Mouse (Mus musculus) CD4-positive, CD25-positive, alpha-beta regulatory T cell, adult 2 months (primary cell): ENCODE measurements around the gene Adgrd1.
A peak's percentile ranks its signal among the peaks of the same experiment; 100 is the strongest.

Experiments
- DNase-seq: peaks from one replicate; pipeline ENCODE4 v3.0.0-alpha.2; 2012; ENCODE audit warnings: low read depth, low spot score

The Adgrd1 gene

DNA sequence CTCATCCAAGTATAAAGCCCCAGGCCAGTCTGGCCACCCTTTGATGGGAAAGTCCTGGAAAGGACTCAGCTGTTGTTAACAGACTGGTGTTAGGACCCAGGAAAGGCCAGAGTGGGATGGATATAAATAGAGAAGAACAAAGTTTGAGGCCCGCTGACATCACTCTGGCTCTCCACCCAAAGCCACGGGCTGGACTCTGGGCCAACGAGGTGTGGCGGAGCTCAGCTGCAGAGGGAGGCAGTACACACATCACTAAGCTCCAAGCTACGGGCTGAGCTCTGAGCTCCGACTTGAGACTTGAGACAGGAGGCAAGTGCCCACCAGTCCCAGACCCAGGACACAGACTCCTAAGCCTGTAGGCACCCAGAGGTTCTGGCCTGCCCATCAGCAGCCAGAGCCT, at the start of gene Adgrd1:
Adgrd1 (plus strand) TSS at position 240 of the 400 bp plus-strand sequence.
- DNase-seq = no peak

DNA sequence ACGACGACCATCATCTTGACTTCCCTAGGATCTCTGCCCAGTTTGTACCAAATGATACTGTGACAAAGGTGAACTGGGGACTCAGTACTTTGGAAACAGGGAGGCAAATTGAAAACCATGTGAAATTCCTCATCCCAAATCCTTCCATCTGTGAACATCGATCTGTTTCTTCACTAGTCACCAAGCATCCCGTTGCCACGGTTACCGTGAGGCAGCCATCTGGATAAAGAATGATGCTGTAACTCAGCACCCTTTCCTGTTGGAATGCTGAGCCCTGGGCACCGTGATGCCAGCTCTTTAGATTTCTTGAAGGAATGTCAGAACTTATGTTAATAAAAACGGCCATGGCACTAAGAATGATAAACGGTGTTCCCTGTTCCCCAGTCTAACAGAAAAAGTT, 47.2 kb upstream of the Adgrd1 start:
- DNase-seq = no peak

DNA sequence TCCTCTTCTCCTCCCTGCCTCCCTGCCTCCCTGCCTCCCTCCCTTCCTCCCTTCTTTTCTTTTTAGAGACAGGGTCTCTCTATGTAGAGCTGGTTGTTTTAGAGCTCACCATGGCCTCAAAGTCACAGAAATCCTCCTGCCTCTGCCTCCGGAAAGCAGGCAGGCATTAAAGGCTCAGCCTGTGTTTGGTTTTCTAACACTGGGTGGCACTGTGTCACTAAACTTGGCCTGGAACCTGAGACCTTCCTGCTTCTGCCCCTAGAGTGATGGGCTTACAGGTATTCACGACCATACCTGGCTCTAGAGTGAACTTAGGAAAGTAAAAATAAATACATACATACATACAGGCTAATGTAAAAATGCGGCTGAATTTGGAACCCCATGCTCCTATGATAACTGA, 44.6 kb upstream of the Adgrd1 start:
- no peak for DNase-seq

DNA sequence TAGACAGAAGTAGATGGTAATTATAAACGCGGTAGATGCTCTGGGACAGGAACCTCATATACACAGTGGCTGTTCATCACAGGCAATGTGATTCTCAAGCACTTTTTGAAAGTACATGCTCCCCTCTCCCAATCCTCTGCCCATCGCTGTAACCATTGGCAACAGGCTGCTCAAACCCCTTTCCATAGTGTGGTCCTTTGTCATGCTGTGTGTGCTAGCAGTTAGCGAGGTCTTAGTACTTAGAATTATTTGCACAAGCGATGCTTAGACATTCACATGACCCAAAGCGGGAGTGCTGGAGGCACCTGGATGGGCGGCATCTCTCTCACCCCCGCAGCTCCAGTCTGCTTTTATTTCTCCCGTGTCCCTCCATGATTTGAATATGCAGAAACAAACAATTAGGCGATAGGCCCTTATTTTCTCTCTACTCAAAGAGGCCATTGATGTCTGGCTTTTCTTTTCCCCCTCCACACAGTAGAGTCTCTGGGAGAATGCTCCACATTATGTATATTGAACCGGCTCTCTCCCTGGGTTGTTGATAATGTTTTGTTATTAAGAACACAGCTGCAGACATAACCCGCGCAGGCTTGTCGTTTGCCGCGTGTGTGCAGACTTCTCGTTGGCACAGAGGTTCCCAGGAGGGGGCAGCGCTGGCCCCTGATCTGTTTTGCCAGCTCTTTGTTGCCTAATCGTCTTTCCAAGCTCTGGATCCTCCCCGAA, 43.8 kb upstream of the Adgrd1 start:
- DNase-seq = no peak

DNA sequence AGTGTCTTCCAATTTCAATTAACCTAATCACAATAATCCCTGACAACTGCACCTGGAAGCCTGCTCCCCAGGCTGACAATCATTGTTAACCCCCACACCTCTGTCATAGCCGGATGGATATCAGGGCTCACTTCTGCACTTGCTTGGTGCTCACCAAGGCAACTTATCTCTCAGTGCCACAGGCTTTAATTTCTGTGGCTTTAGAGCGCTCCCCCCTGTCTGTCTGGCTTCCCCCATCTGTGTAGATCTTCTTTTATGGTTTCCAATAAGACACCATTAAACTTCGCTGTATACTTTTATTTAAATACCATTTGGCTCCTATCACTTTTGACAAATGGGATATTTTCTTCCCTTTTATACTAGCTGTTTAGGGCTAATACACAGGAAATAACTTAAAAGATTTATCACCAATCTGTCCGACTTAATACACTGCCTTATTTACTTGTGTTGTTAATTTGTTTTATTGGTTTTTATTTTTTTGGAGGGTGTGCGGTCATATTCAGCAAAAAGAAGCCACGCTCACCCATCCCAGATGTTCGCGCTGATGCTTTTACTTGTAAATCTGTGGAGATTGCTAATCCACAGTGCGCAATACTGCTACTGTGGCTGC, 41.8 kb upstream of the Adgrd1 start:
- no peak for DNase-seq

DNA sequence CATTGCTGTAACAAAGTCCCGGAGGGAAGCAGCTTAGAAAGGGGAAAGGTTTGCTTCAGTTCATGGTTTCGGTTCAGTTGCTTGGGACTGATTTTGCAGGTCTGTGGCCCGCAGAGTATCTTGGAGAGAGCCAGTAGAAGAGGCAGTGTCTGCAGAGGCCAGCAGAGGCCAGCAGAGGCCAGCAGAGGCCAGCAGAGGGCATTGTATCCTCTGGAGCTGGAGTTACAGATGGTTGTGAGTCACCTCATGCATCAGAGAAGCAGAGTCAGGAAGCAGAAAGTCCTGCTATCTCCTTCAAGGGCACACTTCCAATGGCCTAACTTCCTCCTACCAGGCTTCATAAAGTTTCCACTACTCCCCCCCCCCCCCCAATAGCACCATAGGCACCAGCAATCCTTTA, 37.4 kb upstream of the Adgrd1 start:
- DNase-seq = no peak

DNA sequence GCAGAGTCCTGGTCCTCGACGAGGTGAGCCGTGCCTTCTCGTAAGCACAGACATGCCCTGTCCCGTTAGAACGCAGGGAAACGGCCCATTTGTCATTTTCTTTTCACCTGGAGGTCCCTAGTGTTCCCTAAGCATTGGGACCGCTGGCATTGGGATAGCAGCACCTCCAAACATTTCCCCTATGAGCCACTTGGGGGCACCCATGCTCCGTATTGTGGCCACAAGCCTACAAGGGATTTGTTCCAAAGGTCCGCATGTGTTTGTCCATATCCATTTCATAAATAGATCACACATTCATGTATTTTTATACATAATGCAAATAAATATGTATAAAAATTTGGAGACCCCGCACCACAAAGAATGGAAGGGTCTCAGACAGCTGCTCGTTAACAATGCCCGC, 35.0 kb upstream of the Adgrd1 start:
- peak; percentile 22 for DNase-seq

DNA sequence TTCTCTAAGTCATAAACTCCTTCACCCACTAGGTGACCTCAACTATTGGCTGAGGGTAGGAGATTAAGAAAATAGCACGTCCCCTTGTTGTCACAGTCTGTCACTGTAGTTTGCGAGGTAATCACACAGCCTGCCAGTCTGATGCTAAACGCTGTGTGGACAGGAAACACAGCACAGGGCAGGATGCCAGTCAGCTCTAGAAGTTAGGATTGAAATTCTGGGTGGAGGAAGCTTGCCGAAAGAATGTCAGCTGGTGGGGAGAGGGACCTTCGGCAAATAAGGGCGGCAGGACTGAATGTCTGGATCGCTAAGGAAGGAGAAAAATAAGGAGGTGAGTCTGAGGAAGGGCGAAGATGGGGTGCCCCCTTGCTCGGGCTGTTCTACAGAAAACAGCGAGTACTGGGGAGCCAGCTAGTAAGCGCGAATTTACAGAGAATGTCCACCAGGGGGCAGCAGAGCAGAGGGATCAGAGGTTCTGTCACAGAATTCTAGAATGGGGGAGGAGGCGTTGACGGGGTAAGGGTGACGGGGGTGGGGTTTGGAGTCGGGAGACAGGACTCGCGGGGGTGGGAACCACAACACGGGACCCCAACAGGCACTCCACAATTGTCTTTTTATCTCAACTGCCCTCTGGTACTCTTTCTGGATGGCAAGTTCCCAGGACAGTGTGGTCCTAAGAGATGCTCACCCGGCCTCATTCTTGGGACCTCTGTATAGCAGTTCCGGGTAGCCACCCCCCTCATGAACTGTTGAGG, 33.3 kb upstream of the Adgrd1 start:
- peak; percentile 79 for DNase-seq

DNA sequence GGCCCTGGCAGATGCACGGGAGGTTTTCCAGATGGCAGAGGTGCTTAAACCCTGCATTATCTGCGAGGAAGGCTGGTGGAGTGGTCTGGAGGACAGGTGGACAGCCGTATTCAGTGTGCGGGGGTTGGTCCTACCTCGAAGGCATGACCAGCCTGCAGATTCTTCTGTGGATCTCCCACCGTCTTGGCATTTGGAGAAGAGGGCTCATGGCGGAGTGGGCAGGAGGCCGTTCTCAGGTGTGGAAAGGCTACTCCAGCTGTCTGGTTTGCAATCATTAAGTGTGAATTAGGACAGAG, 32.8 kb upstream of the Adgrd1 start:
- DNase-seq = no peak

DNA sequence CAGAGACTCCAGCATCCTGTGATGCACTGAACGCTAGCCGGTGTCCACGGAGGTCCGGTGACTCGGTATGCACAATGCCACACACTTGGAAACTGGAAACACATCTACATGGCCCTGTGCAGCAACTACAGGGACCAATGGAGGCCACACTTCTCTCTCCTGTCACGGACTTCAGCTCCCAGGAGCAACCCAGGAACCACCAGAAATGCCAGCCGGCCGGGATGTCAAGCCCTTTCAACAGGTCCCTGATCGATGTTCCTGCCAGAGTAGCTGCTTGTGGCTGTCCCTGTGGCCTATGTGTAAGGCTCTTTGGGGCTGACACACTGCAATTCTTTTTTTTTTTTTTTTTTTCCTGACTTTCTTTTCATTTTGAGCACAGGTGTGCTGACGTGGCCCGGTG, 32.4 kb upstream of the Adgrd1 start:
- no peak for DNase-seq

DNA sequence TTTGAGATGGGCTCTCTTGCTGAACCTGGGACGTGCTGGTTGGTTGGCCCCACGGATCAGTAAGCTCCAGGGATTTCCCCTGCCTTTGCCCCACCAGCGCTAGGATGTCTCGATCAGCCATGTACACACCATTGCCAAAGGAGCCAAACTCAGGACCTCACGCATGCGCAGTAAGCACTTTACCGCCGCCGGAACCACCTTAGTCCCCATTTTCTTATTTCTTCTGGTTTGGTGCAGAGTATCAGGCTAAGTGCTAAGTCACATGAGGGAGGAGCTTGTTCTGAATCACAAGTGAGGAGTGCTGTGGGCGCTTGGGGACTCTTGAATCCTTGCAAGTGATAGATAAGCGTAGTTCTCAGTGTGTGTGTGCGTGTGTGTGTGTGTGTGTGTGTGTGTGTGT, 31.2 kb upstream of the Adgrd1 start:
- DNase-seq = no peak

DNA sequence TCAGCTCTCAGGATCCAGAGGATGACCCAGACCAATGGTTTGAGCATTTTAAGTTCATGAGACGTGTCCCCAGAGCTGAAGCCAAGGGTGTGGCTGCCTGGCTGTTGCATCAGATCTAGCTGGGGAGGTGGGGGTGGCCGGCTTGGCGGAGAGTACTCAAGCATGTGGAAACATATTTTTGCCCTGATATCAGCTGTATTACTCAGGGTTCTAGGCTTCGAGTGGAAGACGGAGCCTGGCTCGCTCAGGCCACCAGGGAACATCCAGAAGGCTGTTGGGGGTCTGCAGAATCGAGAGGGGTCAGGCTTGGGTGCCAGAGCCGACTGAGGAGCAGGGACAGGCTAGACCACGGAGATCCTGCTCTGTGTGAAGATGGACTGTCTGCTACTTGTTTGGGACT, 30.6 kb upstream of the Adgrd1 start:
- DNase-seq = no peak

DNA sequence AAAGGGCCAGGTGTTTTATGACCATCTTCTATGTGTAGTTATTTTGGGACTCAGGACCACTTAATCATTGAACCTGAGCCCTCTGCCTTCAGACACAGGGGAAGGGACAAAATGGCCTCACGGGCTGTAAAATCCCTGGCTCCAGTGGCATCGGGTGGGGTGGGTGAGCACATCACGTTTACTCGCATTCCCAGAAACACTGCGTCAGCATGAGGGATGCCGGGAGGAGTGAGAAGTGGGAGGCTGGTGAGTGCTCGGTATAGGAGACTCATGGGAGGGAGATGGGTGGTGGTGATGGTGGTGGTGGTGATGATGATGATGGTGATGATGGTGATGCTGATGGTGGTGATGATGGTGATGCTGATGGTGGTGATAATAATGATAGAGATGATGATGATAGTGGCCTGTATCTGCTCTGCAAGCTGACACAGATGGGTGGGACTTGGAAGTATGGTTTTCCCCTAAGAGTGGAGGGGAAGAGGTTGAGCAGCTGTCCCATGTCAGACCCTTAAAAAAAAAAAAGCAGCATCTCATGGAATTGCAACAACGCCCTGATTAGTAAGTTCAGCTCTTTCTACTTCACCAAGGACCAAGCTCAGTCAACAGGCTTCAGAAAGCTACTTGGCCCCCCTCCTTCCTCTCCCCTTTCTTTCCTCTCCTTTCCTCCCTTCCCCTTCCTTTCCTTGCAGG, 29.9 kb upstream of the Adgrd1 start:
- no peak for DNase-seq

DNA sequence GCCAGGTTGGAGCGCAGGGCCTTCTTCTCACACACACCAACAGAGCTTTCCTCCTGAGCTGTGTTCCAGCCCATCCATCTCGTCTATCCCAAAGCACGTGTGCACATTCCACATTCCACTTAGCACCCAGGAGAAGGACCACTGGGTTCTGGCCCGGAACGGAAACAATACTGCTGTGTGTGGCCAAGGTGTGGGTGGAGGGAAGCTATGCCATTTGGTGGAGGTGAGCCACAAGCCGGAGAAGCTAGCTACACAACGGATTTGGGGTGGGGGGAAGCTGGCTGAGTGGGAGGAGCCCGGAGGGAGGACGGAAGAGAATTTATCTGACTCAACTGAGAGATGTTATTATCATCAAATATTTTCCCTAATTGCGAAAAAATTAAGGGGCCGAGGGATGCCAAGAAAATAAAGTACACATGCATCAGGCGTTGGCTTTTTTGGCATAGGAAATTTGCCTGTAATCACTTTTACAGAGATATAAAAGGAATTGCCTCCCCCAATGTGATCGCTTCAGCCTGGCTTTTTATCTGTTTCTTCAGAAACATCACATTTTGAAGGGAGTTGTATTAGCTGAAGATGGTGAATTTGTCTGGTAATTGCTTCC, 29.2 kb upstream of the Adgrd1 start:
- no peak for DNase-seq

DNA sequence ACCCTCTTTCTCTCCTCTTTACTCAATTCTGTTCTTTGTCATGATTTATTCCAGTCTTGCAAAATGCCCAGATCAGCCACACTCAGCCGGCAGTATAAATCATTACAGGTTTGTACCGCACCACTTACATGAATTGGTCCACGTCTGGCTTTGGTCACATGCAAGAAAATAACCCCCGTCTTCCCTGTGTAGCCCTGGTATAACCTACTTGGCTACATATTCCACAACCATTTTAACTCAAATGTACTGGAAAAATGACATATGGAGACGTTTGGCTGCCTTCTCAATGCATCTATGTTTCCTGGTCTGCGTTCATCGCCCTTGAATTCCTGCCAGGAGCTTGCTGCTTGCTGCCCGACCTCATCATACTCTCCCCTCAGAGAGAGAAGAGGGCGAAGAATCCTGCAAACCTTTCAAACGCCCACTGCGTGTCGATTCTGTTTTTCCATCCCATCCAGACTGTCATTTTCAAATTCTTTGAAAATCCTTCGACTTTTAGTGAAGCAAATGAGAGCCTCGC, 24.7 kb upstream of the Adgrd1 start:
- no peak for DNase-seq

DNA sequence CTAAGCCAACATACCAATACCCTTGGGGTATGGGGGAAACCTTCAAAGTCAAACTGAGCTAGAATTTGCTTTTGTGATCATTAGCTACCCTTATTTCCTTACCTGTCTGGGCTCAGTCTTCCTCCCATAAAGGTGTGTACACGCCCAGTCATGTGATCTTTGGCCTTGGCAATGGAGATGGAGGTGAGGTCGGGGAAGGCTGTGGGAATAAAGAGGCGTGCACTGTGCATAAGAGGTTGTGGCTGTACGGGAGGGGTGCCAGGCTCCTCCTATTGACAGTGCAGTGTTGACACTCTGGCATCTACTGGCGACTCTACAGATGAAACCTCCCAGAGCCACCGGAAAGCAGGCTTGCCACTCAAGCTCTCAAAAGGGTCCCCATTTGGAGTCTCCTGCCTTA, 23.1 kb upstream of the Adgrd1 start:
- no peak for DNase-seq

DNA sequence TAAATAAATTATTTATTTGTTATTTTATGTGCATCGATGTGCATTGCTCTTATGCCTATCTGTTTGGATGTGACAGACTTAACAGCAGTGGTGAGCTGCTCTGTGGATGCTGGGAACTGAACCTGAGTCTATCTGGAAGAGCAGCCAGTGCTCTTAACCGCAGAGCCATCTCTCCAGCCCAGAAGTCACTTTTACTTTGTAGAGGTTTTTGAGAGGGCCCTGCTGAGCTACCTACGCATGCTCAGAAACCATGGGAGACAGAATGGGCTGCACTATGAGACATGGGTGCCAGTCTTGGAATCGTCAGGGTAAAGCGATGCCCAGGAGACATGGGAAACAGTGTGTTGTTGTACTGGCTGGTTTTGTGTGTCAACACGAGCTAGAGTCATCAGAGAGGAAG, 20.5 kb upstream of the Adgrd1 start:
- no peak for DNase-seq

DNA sequence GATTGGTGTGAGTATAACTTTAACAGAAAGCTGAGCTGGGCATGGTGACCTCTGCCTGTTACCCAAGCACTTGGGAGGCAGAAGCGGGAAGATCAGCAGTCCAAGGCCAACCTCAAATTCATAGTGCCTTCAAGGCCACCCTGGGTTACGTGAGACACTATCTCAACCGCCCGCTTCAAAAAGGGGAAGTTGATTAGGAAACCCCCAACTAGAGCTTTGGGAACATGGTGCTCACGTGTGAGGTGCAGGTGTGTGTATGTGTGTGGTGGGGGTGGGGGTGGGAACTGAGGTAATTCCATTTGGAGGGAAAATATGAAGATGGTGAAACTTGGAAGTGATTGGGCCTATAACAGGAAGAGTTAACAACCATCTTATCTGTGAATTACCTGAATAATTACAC, 19.3 kb upstream of the Adgrd1 start:
- DNase-seq = no peak

DNA sequence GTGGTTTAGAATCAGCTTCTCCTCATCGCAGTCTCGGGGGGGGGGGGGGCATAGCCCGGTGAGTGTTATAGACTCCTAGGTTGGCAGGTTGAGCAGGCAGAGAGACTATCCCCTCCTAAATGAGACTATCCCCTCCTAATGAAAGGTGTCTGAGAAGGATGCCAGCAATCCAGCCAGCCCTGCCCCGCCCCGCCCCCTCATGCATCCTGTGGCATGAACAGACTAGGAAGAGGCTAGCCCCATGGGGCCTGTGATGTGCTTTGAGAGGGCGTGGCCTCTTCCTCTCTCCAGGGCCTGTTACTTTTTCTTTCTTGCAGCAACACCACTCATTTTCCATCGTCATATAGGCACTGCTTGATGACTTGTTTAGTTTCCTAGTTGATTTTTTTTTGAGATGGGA, 15.0 kb upstream of the Adgrd1 start:
- no peak for DNase-seq

DNA sequence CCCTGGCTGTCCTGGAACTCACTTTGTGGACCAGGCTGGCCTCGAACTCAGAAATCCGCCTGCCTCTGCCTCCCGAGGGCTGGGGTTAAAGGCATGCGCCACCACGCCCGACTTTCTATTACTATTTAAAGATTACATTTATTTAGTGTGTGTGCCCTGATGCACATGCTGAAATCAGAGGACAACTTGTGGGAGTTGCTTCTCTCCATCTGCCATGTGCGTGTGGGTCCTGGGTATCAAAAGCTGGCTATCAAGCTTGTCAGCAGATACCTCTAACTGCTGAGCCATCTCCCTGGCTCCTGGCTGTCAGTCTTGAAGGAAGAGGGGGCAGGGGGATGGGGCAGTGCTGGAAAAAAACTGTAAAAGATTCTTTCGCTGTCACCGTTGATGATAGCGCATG, 11.4 kb upstream of the Adgrd1 start:
- DNase-seq = no peak

DNA sequence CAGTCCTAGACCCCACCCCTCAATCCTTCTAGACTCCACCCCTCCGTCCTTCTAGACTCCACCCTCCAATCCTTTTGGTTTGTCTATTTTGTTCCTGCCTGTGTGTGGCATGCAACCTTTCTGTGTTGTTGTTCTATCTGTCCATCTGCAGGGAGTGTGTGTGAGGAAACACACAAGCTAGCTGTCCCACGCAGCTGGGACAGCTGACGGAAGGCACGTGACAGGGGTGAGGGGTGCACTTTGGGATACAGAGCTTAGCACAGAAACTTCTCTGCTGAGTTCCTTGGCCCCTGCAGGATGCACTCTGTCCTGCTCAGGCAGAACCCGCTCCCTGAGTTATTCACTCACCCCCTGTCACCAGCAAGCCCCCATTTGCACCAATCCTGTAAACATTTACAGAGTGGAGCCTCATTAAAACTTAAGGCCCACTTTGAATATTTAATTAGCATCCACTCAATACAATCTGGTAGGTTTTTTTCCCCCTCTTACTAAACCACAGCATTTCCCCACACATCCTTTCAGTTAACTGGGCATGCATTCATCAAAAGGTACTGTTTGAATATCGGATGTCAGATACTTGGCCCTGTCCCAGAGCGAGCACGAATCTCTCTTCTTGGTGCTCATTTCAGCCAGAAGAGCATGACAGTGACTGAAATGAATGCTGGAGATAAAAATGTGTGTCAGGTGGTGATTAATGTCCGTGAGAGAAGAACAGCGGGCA, 4.0 kb upstream of the Adgrd1 start:
- DNase-seq = no peak
